Mouse (Mus musculus): Measurements from ENCODE around the gene Gm49416.
A peak's percentile ranks its signal among the peaks of the same experiment; 100 is the strongest.
"Not testable (repeated sequence)": the region's sequence is repeated elsewhere in the genome, so short reads cannot be mapped to it uniquely, and the experiment has no call there.

The Gm49416 gene

DNA sequence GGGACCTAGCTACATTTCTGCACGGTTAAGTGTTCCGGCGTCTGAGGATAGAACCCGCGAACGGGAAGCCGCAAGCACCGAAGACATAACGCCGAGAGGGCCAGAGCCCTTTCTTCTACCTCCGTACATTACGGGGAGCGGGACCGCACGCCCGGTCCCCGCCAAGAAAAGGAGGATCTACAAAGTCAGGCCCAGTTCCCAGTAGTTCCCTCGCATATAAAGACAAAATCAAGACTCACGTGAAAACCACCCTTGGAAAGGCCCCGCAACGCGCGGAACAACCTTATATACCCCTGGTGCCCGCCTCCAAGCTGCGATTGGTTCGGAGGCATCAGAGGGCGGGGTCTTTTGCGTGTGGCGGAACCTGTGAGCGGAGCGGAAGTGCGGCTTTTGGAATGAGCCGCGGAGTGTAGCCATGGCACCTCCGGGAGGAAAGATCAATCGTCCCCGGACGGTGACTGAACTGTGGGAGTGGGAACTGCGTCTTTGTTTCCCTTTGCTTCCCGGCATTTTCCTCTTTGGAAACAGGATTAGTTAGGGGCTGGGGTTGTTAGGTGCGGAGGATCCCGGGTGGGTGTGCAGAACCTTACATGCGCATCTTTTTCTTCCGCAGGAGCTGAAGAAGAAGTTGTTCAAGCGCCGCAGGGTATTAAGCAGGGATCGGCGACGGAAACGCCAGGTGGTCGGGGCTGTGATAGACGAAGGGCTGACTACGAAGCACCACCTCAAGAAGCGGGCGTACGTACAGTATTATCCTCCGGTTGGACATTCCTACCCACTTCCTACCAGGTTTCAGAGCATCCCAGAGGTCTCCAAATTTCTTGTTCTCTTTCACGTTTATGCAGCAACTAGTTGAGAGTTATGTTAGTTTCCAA, at the start of gene Gm49416, which contains the start of gene 1810009A15Rik:
Gene Gm49416 (plus strand): TSS at position 416 of the 875 bp plus-strand sequence.
Gene 1810009A15Rik (plus strand): TSS at position 343 of the 875 bp plus-strand sequence.
- peak; percentile 97 for DNase-seq (ENCODE audit: low read depth, low spot score)

- DNase-seq (ENCODE audit: low read depth, low spot score): no peak
Observed at GRCm38 (mm10) chr19:8839103-8839907, 49.4 kb upstream of the Gm49416 start, which contains the start of gene Gng3. Gng3 (minus strand) TSS chr19:8839194.

DNA sequence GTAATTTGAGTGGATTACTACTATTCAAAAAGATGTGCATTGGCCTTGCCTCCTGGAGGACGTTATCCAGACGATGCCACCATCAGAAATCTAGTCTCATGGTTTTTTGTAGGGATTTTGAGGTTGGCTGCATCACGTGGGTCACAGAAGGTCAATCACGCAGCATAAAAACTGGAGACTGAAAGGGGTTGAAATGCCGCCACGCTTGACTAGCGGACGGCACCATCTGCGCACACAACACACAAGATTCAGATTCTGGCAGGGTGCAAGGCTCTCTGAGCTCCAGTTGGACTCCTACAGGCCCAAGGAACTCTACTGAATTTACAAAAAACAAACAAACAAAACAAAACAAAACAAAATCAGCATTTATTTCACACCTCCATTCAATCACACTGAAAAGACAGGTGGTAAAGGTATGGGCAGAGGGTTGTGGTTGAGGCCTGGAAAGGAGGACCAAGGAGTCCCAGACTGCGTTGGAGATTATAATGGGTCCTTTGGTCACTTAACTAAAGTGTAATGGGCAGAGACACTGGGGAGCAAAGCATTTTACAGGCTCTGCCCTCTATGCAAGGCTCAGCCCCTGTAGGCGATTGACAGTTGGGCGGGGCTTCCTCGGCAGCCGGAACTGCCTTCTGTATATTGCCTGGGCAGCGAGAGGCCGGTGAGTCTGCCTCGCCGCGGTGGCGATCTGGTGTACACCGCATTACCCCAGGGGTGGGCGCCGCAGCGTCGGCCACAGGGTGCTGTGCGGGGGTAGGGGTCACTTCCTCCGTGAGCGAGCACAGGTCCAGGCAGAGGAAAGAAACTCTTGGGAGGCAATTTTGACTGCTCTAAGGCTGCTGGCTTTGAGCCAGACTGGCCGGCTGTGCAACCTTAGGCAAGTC, 48.6 kb upstream of the Gm49416 start:
- no peak for DNase-seq (ENCODE audit: low read depth, low spot score)

GRCm38 (mm10) chr19:8841012-8841411, 47.7 kb upstream of the Gm49416 start:
- DNase-seq (ENCODE audit: low read depth, low spot score): no peak

DNA sequence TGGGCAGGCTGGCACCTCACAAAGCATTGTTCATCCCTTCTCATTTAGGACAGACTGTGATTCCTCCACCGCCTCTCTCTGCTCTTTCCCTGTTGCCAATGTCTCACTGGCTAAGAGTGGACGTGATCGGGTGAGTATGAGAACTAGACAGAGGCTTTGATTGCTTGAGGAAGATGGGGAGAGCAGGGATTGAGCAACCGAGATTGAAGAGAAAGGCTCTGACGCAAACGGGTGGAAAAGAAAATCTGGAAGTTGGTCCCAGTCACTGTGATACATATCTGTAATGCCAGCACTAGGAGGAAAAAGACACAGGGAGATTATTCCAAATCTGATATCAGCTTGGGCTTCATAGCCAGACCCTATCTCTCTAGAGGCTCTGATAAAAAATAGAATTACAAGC, 45.8 kb upstream of the Gm49416 start:
- no peak for DNase-seq (ENCODE audit: low read depth, low spot score)

DNA sequence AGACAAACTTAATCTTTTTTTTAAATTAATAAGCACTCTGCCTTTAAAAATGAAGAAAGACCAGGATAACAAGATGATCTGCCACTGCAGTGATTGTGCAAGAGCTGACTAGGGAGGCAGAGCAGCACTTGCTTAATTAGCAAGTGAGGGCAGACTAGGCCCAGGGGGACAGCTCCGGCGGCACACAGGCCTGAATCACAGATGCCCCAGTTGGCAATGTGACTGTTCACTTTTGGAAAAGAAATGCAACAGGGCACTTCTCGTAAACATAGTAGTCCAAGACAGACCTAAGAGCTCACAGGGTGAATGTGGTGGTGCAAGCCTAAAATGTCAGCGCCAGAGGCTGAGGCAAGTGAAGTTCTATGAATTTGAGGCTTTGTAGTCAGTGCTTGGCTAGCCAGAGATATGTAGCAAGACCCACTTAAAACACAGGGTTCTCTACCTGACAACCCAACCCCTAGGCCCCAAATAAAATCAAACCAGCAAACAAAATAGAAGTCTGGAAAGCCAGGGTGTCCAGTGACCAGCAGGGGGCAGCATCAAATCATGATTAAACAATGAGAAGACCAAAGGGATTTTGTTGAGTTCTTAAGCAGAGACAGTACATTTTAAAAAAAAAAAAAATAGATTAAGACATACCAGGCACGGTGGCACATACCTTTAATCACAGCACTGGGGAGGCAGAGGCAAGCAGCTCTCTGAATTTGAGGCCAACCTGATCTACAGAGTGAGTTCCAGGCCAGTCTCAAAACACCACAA, 44.2 kb upstream of the Gm49416 start:
- DNase-seq (ENCODE audit: low read depth, low spot score): peak; percentile 74

GRCm38 (mm10) chr19:8848356-8848755, 40.4 kb upstream of the Gm49416 start:
- DNase-seq (ENCODE audit: low read depth, low spot score): no peak

DNA sequence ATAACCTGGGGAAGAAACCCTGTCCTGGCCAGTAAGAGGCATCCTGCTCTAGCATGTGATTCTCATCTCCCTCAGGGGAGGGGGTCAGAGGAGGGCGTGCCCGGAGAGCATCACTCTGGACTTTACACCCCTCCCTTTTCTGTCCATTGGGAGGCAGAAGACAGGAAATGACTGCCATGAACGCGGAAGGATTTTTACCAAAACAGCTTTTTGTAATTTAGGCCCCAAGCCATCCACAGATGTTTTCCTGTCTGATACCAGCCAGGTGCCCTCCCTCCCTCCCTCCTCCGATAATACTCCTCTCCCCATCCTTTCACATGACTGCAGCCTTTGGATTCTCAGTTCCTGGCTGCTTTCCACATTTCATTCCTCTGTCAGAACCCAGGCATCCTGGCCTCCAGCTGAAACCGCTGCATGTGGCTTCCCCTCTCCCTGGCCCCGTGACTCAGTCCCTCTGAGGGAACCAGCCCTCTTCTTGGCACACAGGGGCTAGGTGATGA, 38.3 kb upstream of the Gm49416 start, which contains the start of gene Lrrn4cl:
Gene Lrrn4cl (plus strand): TSS at position 367 of the 500 bp plus-strand sequence.
- DNase-seq (ENCODE audit: low read depth, low spot score): no peak

- no peak for DNase-seq (ENCODE audit: low read depth, low spot score)
Observed at GRCm38 (mm10) chr19:8851639-8852038, 37.1 kb upstream of the Gm49416 start.

GRCm38 (mm10) chr19:8852236-8852928, 36.3 kb upstream of the Gm49416 start:
- no peak for DNase-seq (ENCODE audit: low read depth, low spot score)

GRCm38 (mm10) chr19:8853117-8853516, 35.6 kb upstream of the Gm49416 start:
- no peak for DNase-seq (ENCODE audit: low read depth, low spot score)

DNA sequence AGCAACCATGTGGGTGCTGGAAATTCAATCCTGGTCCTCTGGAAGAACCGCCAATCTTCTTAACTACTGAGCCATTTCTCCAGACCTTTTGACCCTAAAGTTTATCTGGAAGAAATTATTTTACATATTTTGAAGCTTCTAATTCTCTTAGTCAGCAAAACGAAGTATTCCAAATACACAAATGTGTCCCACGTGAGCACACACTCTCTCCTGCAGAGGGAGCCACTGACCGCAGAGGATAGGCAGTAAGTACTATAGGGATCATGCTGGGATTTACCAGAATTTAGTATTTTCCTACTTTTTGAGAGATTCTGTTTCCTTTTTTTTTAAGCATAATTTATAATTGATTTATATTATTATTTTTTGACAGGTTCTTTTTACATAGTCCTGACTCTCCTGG, 31.0 kb upstream of the Gm49416 start:
- no peak for DNase-seq (ENCODE audit: low read depth, low spot score)

GRCm38 (mm10) chr19:8859018-8859417, 29.7 kb upstream of the Gm49416 start:
- no peak for DNase-seq (ENCODE audit: low read depth, low spot score)

DNA sequence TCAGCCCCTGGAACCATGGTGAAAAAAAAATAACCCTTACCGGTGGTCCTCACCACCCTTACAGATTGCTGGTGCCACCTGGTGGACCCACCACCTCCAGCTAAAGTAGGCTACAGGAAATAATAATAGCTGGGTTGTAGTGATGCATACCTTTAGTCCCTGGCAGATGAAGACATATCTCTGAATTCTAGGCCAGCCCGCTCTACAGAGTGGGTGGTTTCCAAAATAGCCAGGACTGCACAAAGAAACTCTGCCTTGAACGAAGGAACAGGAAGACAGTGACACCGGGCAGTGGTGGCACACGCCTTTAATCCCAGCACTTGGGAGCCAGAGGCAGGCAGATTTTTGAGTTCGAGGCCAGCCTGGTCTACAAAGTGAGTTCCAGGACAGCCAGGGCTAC, 24.5 kb upstream of the Gm49416 start:
- DNase-seq (ENCODE audit: low read depth, low spot score): no peak

DNA sequence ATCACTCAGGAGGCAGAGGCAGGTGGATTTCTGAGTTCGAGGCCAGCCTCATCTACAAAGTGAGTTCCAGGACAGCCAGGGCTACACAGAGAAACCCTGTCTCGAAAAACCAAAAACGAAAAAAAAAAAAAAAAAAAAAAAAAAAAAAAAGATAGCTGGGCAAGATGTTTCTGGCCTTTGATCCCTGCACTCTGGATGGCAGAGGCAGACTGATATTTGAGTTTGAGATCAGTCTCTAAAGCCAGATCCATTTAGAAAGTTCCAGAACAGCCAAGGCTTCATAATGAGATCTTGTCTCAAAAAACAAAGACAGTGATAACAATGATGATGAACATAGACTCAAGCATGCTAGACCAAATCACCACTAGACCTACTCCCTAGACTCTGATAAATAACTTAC, 18.3 kb upstream of the Gm49416 start:
- not testable (repeated sequence) for DNase-seq (ENCODE audit: low read depth, low spot score)

- no peak for DNase-seq (ENCODE audit: low read depth, low spot score)
Observed at GRCm38 (mm10) chr19:8870838-8871237, 17.9 kb upstream of the Gm49416 start.

DNA sequence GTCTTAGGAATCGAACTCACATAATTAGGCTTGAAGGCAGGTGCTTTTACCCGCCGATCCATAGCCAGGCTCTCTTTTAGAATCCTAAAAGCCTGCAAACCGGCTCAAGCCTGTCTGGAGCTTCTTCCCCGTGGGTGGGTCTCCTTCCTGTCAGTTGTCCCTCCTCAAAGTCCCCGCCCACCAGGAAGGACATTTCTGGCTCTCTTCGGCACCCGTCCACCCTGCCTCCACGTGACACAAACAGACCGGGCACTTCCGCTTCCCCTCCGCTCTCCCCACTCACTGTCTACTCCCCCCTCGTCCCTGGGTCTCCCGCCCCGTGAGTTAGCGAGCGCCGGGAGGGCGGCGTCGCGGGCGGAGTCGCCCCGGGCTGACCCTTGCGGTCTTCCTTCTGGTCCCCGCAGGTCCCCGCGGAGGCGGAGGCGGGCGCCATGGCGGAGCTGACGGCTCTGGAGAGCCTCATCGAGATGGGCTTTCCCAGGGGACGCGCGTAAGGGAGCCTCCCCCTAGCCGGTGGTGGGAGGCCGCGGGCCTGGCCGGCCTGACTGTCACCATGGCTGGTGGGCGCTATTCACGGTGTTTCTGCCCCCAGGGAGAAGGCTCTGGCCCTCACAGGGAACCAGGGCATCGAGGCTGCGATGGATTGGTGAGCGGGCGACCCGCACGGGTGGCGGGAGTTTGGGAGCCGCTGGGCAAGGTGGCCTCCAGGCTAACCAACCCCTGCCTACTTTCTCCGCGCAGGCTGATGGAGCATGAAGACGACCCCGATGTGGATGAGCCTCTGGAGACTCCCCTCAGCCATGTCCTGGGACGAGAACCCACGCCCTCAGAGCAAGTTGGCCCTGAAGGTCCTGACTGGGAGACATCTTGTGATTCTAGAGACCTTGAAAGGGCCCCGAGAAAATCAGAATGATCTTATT, 17.2 kb upstream of the Gm49416 start, which contains the start of gene Ubxn1:
Gene Ubxn1 (plus strand): TSS at position 230 of the 920 bp plus-strand sequence.
- DNase-seq (ENCODE audit: low read depth, low spot score): peak; percentile 93

DNA sequence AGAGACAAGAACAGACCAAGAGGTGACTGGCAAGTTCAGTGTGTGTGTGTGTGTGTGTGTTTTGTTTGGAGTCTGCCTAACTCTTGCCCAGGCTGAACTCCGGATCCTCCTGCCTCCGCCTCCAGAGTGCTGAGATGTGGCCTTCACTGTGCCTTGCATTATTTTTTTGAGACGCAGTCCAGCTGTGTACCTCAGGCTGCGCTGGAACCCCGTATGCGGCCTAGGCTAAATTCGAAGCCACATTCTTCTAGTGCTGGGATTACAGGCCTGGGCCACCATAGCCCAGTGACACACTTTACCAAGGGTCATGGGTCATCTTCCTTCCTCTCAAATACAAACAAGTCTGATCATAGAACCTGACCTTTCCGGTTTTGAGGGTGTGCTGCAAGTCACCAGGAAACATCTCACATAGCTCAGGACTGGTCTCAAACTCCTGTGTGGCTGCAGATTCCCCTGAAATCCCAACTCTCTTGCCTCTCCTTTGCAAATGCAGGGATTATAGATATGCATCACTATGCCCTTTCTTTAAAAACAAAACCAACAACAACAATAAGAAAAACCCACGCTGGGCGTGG, 16.4 kb upstream of the Gm49416 start:
- DNase-seq (ENCODE audit: low read depth, low spot score): no peak

All from forelimb bud, embryonic 11.5 days (tissue).